Mouse (Mus musculus): ENCODE measurements around the gene Olfr1066. TPM values are rescaled to one million over a fixed set of nuclear protein-coding genes. Genes with fewer than 3 reads are reported as not detected.
"Not testable (repeated sequence)": the region's sequence is repeated elsewhere in the genome, so short reads cannot be mapped to it uniquely, and the experiment has no call there.

Olfr1066 gene
- not detected in 2 replicates for polyA plus RNA-seq (2014; fragmentation: Nextera tagmentation; extraction: Ambion mirVana)

DNA sequence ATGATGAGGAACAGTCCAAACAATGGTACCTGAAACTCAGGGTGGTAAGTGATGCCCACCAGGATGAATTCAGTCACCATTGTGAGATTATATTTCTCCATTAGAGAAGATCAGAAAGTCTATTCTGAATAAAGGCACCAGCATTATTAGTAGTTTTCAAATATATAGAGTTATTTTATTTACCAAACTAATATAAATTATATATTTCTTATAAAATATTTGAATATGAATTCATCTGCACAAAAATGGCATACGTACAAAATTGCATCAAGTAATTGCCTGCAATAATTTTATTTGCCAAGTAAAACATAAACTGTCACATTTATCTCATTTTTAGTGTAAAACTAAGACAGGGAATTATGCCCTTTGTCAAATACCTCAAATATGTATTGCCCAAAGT lies at the start of gene Olfr1066:
Gene Olfr1066 (minus strand): TSS at position 101 of the 400 bp plus-strand sequence.
- Histone ChIP-seq H3K27ac (ENCODE audit: low read depth, low read length) (no peak within 1 kb of the TSS), H3K9me3 (ENCODE audit: control insufficient read depth, low read length) (no peaks in the 10 kb centered on the region), H3K4me3 (ENCODE audit: low read depth, low read length) (no peak within 1 kb of the TSS), H3K36me3 (ENCODE audit: control insufficient read depth, insufficient read depth, low read length) (no peaks in the 10 kb centered on the region), H3K27me3 (ENCODE audit: control insufficient read depth, insufficient read depth, low read length) (no peaks in the 10 kb centered on the region), H3K4me2 (ENCODE audit: low read depth, low read length) (no peak within 1 kb of the TSS), H3K4me1 (ENCODE audit: control insufficient read depth, insufficient read depth, low read length) (no peaks in the 10 kb centered on the region), H3K9ac (replicated peaks; ENCODE audit: low read depth, low read length) (no peak within 1 kb of the TSS)
- no peak for ATAC-seq (ENCODE audit: low read depth)
- WGBS = 84% methylated on average over 1 of the region's 1 CpGs

DNA sequence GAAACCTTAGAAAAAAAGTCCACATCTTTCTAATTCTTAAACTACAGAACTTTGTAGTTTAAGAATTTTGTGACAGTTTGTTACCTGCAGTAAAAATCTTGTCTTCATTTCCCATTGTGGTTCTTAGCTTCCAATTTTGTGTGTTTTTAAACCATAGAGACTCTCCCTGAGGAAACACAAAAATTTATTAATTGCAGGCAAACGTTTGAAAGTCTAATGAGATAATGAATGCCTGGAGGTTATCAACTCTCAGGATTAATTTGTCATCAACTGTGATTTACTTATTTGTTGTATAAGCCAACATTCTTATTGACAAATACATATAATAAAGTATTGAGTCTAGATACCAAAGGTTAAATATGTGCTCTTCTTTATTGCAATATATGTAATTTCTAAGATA lies 31.2 kb upstream of the Olfr1066 start, which contains the start of gene Olfr228:
Gene Olfr228 (minus strand): TSS at position 101 of the 400 bp plus-strand sequence.
- no peaks in the 10 kb centered on the region for H3K9me3 ChIP-seq (ENCODE audit: control insufficient read depth, low read length)
- no peak for ATAC-seq (ENCODE audit: low read depth)
- H3K4me2 ChIP-seq (ENCODE audit: low read depth, low read length) = no peak within 1 kb of the TSS
- H3K36me3 ChIP-seq (ENCODE audit: control insufficient read depth, insufficient read depth, low read length) = no peaks in the 10 kb centered on the region
- no peak within 1 kb of the TSS for H3K27ac ChIP-seq (ENCODE audit: low read depth, low read length)
- 38% methylated on average over 1 of the region's 1 CpGs for WGBS
- no peaks in the 10 kb centered on the region for H3K4me1 ChIP-seq (ENCODE audit: control insufficient read depth, insufficient read depth, low read length)
- H3K9ac ChIP-seq (replicated peaks; ENCODE audit: low read depth, low read length) = no peak within 1 kb of the TSS
- no peak within 1 kb of the TSS for H3K4me3 ChIP-seq (ENCODE audit: low read depth, low read length)
- H3K27me3 ChIP-seq (ENCODE audit: control insufficient read depth, insufficient read depth, low read length) = no peaks in the 10 kb centered on the region

DNA sequence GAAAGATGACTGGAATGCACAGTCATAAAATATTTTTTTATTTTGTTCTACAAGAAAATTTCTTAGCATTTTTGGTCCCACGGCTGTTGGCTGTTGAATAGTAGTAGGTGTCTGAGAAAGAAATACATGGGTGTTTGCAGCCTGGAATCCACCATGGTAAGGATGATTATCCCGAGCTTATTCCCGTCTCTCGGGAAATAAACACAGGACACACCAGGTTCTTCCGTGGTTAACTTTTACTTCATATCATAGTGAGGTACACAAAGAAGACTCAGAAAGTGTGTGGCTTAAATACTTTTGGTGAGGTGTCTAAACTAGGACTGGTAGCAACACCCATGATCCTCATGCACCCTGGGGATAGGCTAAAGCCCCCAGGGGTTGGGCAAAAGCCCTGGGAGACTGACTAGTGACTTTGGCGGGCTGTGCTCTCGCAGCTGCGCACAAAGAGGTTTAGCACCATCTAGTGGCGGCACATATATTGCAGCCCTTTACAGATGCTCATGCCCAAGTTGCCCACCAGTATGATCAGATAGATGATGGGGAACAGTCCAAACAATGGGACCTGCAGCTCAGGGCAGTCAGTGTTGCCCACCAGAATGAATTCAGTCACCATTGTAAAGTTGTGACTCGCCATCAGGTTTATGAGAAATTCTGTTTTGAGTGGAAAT lies 8.5 kb upstream of the Olfr1066 start:
- H3K9me3 ChIP-seq (ENCODE audit: control insufficient read depth, low read length) = no peaks in the 10 kb centered on the region
- no peaks in the 10 kb centered on the region for H3K4me1 ChIP-seq (ENCODE audit: control insufficient read depth, insufficient read depth, low read length)
- ATAC-seq (ENCODE audit: low read depth) = peak; percentile 44
- 39% methylated on average over 10 of the region's 10 CpGs for whole genome bisulfite sequencing
- no peak overlapping the region for H3K9ac ChIP-seq (replicated peaks; ENCODE audit: low read depth, low read length)
- no peaks in the 10 kb centered on the region for H3K27me3 ChIP-seq (ENCODE audit: control insufficient read depth, insufficient read depth, low read length)
- H3K27ac ChIP-seq (ENCODE audit: low read depth, low read length) = no peak overlapping the region
- H3K4me2 ChIP-seq (ENCODE audit: low read depth, low read length) = no peak overlapping the region
- H3K4me3 ChIP-seq (ENCODE audit: low read depth, low read length) = no peak overlapping the region
- H3K36me3 ChIP-seq (ENCODE audit: control insufficient read depth, insufficient read depth, low read length) = no peaks in the 10 kb centered on the region

DNA sequence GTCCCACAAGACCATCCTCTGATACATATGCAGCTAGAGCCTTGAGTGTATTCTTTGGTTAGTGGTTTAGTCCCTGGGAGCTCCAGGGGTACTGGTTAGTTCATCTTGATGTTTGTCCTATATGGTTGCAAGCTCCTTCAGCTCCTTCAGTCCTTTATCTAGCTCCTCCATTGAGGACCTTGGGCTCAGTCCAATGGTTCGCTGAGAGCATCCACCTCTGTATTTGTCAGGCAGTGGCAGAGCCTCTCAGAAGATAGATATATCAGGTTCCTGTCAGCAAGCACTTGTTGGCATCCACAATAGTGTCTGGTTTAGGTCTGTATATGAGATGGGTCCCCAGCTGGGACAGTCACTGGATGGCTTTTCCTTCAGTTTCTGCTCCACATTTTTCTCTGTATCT lies 4.4 kb upstream of the Olfr1066 start:
- no peak overlapping the region for H3K9ac ChIP-seq (replicated peaks; ENCODE audit: low read depth, low read length)
- H3K27ac ChIP-seq (ENCODE audit: low read depth, low read length) = no peak overlapping the region
- no peaks in the 10 kb centered on the region for H3K27me3 ChIP-seq (ENCODE audit: control insufficient read depth, insufficient read depth, low read length)
- H3K36me3 ChIP-seq (ENCODE audit: control insufficient read depth, insufficient read depth, low read length) = no peaks in the 10 kb centered on the region
- WGBS = 86% methylated on average over 1 of the region's 1 CpGs
- H3K4me1 ChIP-seq (ENCODE audit: control insufficient read depth, insufficient read depth, low read length) = no peaks in the 10 kb centered on the region
- H3K4me3 ChIP-seq (ENCODE audit: low read depth, low read length) = no peak overlapping the region
- H3K9me3 ChIP-seq (ENCODE audit: control insufficient read depth, low read length) = no peaks in the 10 kb centered on the region
- H3K4me2 ChIP-seq (ENCODE audit: low read depth, low read length) = no peak overlapping the region
- ATAC-seq (ENCODE audit: low read depth) = no peak

DNA sequence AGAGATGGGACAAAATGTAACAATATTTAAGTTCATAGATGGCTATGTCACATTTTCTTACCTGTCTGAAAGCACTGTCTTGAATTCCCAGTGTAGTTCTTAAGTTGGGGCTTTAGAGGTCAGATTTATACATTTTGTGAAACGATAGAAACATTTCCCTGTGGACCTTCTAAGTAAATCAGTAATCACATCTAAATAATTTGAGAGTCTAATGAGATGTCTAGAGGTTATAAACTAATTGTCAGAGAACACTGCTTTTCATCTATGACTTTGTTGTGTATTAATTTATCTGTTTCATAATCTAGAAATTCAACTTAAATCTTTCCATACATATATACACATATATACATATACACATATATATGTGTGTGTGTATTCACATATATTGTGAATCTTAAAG lies 5.6 kb downstream of the Olfr1066 start, which contains the start of gene Olfr1065:
Gene Olfr1065 (minus strand): TSS at position 101 of the 400 bp plus-strand sequence.
- no CpG with 5 or more reads among the region's 1 CpGs for WGBS
- not testable (repeated sequence) for ATAC-seq (ENCODE audit: low read depth)

DNA sequence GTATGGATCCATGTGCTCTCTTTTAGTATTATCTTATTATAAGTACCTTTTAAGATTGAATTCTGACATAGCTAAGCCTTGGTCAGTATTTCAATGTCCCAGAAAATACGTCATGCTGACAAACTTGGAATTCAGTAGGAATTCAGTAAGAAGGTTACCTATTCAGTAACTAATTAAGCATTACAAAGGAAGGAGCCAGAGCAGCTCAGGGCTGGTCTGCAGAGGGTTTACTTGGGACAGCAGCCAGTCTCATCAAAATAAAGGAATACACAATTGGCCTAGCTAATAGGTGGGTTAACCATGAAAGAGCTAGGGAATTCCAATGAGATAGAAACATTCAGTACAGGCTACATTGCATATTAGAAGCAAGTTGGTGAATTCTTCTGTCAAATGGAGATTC lies 14.0 kb downstream of the Olfr1066 start:
- not testable (repeated sequence) for H3K27ac ChIP-seq (ENCODE audit: low read depth, low read length); H3K9ac ChIP-seq (replicated peaks; ENCODE audit: low read depth, low read length); H3K4me2 ChIP-seq (ENCODE audit: low read depth, low read length); H3K4me3 ChIP-seq (ENCODE audit: low read depth, low read length); H3K36me3 ChIP-seq (ENCODE audit: control insufficient read depth, insufficient read depth, low read length); H3K27me3 ChIP-seq (ENCODE audit: control insufficient read depth, insufficient read depth, low read length); ATAC-seq (ENCODE audit: low read depth); H3K4me1 ChIP-seq (ENCODE audit: control insufficient read depth, insufficient read depth, low read length); H3K9me3 ChIP-seq (ENCODE audit: control insufficient read depth, low read length)
- WGBS = 61% methylated on average over 1 of the region's 1 CpGs

More for the DNA sequence above, 5.6 kb downstream of the Olfr1066 start, which contains the start of gene Olfr1065:
- H3K9me3 ChIP-seq (ENCODE audit: control insufficient read depth, low read length); H3K36me3 ChIP-seq (ENCODE audit: control insufficient read depth, insufficient read depth, low read length); H3K9ac ChIP-seq (replicated peaks; ENCODE audit: low read depth, low read length); H3K27me3 ChIP-seq (ENCODE audit: control insufficient read depth, insufficient read depth, low read length); H3K4me1 ChIP-seq (ENCODE audit: control insufficient read depth, insufficient read depth, low read length); H3K4me2 ChIP-seq (ENCODE audit: low read depth, low read length); H3K4me3 ChIP-seq (ENCODE audit: low read depth, low read length); H3K27ac ChIP-seq (ENCODE audit: low read depth, low read length): not testable (repeated sequence)

DNA sequence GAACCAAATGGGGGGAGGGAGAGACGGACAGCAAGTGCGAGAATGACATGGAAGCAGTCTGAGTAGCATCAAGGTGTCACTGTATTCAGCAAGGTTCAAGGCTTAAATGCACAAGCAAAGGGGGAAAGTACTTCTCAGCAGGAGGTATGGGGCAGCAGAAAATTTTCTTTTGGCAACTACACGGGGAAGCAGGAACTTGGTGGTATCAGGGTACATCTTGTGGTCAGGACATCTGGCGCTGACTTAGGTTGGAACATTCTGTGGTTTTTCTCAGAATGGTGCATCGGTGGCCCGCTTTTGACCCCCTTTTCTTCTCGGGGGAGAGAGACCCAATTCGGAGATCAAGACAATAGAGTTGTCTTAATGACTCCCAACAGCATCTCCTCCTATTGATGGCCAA lies 27.6 kb downstream of the Olfr1066 start:
- not testable (repeated sequence) for H3K4me1 ChIP-seq (ENCODE audit: control insufficient read depth, insufficient read depth, low read length)

DNA sequence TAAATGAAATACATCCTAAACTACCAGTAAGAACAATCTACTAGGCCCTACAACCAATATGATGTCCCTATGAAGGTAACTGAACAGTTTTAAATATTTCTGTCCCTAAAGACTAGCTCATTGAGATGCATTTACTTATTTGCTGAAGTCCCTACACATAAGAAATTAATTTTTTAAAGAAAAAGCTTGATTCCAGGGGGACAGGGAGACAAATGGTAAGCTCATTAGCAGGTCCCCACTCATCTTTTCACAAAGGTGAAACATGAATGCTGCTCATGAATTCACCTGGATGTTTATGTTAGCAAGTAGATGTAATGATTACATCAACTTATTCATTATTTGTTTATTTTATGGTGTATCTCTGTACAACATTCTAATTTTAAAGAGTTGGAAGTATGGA lies 29.4 kb downstream of the Olfr1066 start, which contains the start of gene Olfr1062:
Gene Olfr1062 (minus strand): TSS at position 101 of the 400 bp plus-strand sequence.
- not testable (repeated sequence) for H3K4me1 ChIP-seq (ENCODE audit: control insufficient read depth, insufficient read depth, low read length); H3K9ac ChIP-seq (replicated peaks; ENCODE audit: low read depth, low read length); H3K27me3 ChIP-seq (ENCODE audit: control insufficient read depth, insufficient read depth, low read length); H3K4me3 ChIP-seq (ENCODE audit: low read depth, low read length); H3K27ac ChIP-seq (ENCODE audit: low read depth, low read length); ATAC-seq (ENCODE audit: low read depth); H3K36me3 ChIP-seq (ENCODE audit: control insufficient read depth, insufficient read depth, low read length); H3K4me2 ChIP-seq (ENCODE audit: low read depth, low read length); H3K9me3 ChIP-seq (ENCODE audit: control insufficient read depth, low read length)

More for the DNA sequence above, 27.6 kb downstream of the Olfr1066 start:
- not testable (repeated sequence) for H3K27ac ChIP-seq (ENCODE audit: low read depth, low read length); H3K4me3 ChIP-seq (ENCODE audit: low read depth, low read length); H3K27me3 ChIP-seq (ENCODE audit: control insufficient read depth, insufficient read depth, low read length); H3K36me3 ChIP-seq (ENCODE audit: control insufficient read depth, insufficient read depth, low read length); H3K9me3 ChIP-seq (ENCODE audit: control insufficient read depth, low read length); H3K4me2 ChIP-seq (ENCODE audit: low read depth, low read length); ATAC-seq (ENCODE audit: low read depth); H3K9ac ChIP-seq (replicated peaks; ENCODE audit: low read depth, low read length)
- 91% methylated on average over 8 of the region's 8 CpGs for WGBS

DNA sequence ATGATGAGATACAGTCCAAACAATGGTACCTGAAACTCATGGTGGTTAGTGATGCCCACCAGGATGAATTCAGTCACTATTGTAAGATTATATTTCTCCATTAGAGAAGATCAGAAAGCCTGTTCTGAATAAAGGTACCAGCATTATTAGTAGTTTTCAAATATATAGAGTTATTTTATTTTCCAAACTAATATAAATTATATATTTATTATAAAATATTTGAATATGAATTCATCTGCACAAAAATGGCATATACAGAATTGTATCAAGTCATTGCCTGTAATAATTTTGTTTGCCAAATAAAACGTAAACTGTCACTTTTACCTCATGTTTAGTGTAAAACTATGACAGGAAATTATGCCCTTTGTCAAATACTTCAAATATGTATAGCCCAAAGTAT lies 42.1 kb downstream of the Olfr1066 start, which contains the start of gene Olfr1061:
Gene Olfr1061 (minus strand): TSS at position 101 of the 400 bp plus-strand sequence.
- no peaks in the 10 kb centered on the region for H3K27me3 ChIP-seq (ENCODE audit: control insufficient read depth, insufficient read depth, low read length)
- H3K4me1 ChIP-seq (ENCODE audit: control insufficient read depth, insufficient read depth, low read length) = no peaks in the 10 kb centered on the region
- H3K27ac ChIP-seq (ENCODE audit: low read depth, low read length) = no peak within 1 kb of the TSS
- no peak for ATAC-seq (ENCODE audit: low read depth)
- 85% methylated on average over 1 of the region's 1 CpGs for WGBS
- H3K9ac ChIP-seq (replicated peaks; ENCODE audit: low read depth, low read length) = no peak within 1 kb of the TSS
- H3K4me3 ChIP-seq (ENCODE audit: low read depth, low read length) = no peak within 1 kb of the TSS
- H3K9me3 ChIP-seq (ENCODE audit: control insufficient read depth, low read length) = no peaks in the 10 kb centered on the region
- H3K36me3 ChIP-seq (ENCODE audit: control insufficient read depth, insufficient read depth, low read length) = no peaks in the 10 kb centered on the region
- no peak within 1 kb of the TSS for H3K4me2 ChIP-seq (ENCODE audit: low read depth, low read length)
